Comparison of ENCODE assay signal across 23 mouse cellular contexts in the genomic region with DNA sequence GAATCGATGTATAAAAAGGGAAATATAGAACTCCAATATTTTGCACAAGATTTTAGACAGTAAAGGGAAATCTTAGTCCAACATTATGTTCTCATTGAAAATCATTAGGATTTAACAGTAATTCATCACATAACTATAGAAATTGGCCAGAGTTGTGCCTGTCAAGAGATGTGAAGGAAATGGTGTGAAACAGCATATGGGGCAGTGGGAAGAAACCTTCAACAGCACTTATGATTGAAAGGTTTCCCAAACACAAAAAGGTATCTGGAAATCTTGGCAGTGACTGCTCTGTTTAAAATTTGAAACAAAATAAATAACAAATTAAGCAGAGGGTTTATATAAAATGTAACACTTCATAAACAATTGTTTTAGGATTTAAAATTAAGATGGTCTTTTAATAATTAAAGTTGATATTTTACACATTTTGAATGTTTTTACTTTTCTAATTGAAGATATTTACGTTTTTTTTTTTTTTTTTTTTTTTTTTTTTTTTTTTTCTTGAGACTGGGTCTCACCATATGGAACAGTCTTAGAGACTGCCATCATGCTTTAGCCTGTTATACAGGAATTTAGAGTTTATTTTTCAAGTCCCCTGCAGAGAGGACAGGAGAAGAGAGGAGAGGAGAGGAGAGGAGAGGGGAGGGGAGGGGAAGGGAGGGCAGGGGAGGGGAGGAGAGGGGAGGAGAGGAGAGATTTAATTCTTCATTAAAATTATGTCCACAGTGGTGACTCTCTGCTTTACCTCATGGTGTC.
"Had no signal": no experiment of that assay in that cellular context is flagged by ENCODE, and none has a peak within 500 bp of the region (broad histone marks: within the 10 kb centered on the region; RNA-seq: fewer than 3 reads in every experiment).

No protein-coding gene starts in this region.

- H3K27ac ChIP-seq: kidney, embryonic 15.5 days; limb, embryonic 10.5 days; limb, embryonic 13.5 days; liver, embryonic 12.5 days; liver, embryonic 15.5 days; lung, embryonic 15.5 days; midbrain, embryonic 10.5 days; midbrain, embryonic 13.5 days; neural tube, embryonic 13.5 days; stomach, embryonic 15.5 days had no signal

- H3K9ac ChIP-seq: kidney, embryonic 15.5 days; limb, embryonic 13.5 days; liver, embryonic 12.5 days; liver, embryonic 15.5 days; lung, embryonic 15.5 days; midbrain, embryonic 13.5 days; neural tube, embryonic 13.5 days; stomach, embryonic 15.5 days had no signal

- H3K36me3 ChIP-seq: kidney, embryonic 15.5 days; limb, embryonic 10.5 days; limb, embryonic 13.5 days; liver, embryonic 12.5 days; liver, embryonic 15.5 days; lung, embryonic 15.5 days; midbrain, embryonic 10.5 days; midbrain, embryonic 13.5 days; neural tube, embryonic 13.5 days; stomach, embryonic 15.5 days had no signal

- H3K4me1 ChIP-seq: kidney, embryonic 15.5 days; limb, embryonic 10.5 days; limb, embryonic 13.5 days; liver, embryonic 12.5 days; liver, embryonic 15.5 days; lung, embryonic 15.5 days; megakaryocyte, embryonic 14.5 days; midbrain, embryonic 10.5 days; midbrain, embryonic 13.5 days; neural tube, embryonic 13.5 days; stomach, embryonic 15.5 days had no signal

- DNase-seq: kidney, postnatal 10 days; kidney, postnatal 36 days; liver; lung, adult 18-20 months; lung, postnatal 10 days; lung, postnatal 36 days; retina, postnatal 1 day; right cerebral cortex, postnatal 25 days; spleen, adult 18-20 months; thymus, postnatal 25 days had no signal

- H3K4me2 ChIP-seq: kidney, embryonic 15.5 days; limb, embryonic 13.5 days; liver, embryonic 12.5 days; liver, embryonic 15.5 days; lung, embryonic 15.5 days; midbrain, embryonic 13.5 days; neural tube, embryonic 13.5 days; stomach, embryonic 15.5 days had no signal

- ATAC-seq: liver, embryonic 12.5 days; midbrain, embryonic 13.5 days; midbrain, embryonic 16.5 days had no signal

- H3K9me3 ChIP-seq: kidney, embryonic 15.5 days; limb, embryonic 10.5 days; limb, embryonic 13.5 days; liver, embryonic 12.5 days; liver, embryonic 15.5 days; lung, embryonic 15.5 days; megakaryocyte, embryonic 14.5 days; midbrain, embryonic 10.5 days; midbrain, embryonic 13.5 days; neural tube, embryonic 13.5 days; stomach, embryonic 15.5 days had no signal

- H3K4me3 ChIP-seq: kidney, embryonic 15.5 days; limb, embryonic 10.5 days; limb, embryonic 13.5 days; liver, embryonic 12.5 days; liver, embryonic 15.5 days; lung, embryonic 15.5 days; megakaryocyte, embryonic 14.5 days; midbrain, embryonic 10.5 days; midbrain, embryonic 13.5 days; myocyte; neural tube, embryonic 13.5 days; stomach, embryonic 15.5 days had no signal

- H3K27me3 ChIP-seq: kidney, embryonic 15.5 days; limb, embryonic 13.5 days; liver, embryonic 12.5 days; liver, embryonic 15.5 days; lung, embryonic 15.5 days; megakaryocyte, embryonic 14.5 days; midbrain, embryonic 13.5 days; neural tube, embryonic 13.5 days; stomach, embryonic 15.5 days had no signal
